ENCODE assay signal across 24 mouse cellular contexts in genomic region chr11:62877391-62877790, GRCm38 (mm10).
"Had no signal": no experiment of that assay in that cellular context is flagged by ENCODE, and none has a peak within 500 bp of the region (broad histone marks: within the 10 kb centered on the region; RNA-seq: fewer than 3 reads in every experiment).

No protein-coding gene starts in this region.

- DNase-seq: gastrocnemius, adult 2 months; gastrocnemius, postnatal 10 days; gastrocnemius, postnatal 25 days; heart, postnatal 4 days; kidney, adult 18-20 months; kidney, adult 8-10 months; kidney, postnatal 10 days; kidney, postnatal 25 days; kidney, postnatal 4 days; liver; liver, embryonic 13.5 days had no signal

- H3K27me3 ChIP-seq: hindbrain, embryonic 12.5 days; intestine, embryonic 15.5 days; limb, embryonic 12.5 days; liver, embryonic 13.5 days; liver, embryonic 15.5 days had no signal

- H3K9me3 ChIP-seq: hindbrain, embryonic 10.5 days; hindbrain, embryonic 12.5 days; intestine, embryonic 15.5 days; limb, embryonic 10.5 days; limb, embryonic 12.5 days; liver, embryonic 13.5 days; liver, embryonic 15.5 days had no signal

- H3K9ac ChIP-seq: hindbrain, embryonic 12.5 days; hindbrain, embryonic 14.5 days; intestine, embryonic 15.5 days; limb, embryonic 12.5 days; liver, embryonic 13.5 days; liver, embryonic 15.5 days had no signal

- H3K36me3 ChIP-seq: hindbrain, embryonic 10.5 days; hindbrain, embryonic 12.5 days; intestine, embryonic 15.5 days; limb, embryonic 10.5 days; limb, embryonic 12.5 days; liver, embryonic 13.5 days; liver, embryonic 15.5 days had no signal

- ATAC-seq: hindbrain, embryonic 16.5 days; inflammation-experienced regulatory T-cells, adult 6 months; intestine, embryonic 15.5 days; intestine, postnatal 0 days had no signal

- H3K4me1 ChIP-seq: intestine, embryonic 15.5 days had no signal

- H3K4me2 ChIP-seq: hindbrain, embryonic 12.5 days; hindbrain, embryonic 14.5 days; intestine, embryonic 15.5 days; limb, embryonic 12.5 days; liver, embryonic 11.5 days; liver, embryonic 13.5 days; liver, embryonic 15.5 days had no signal

- H3K4me3 ChIP-seq: gastrocnemius, adult 2 months; hindbrain, embryonic 10.5 days; hindbrain, embryonic 12.5 days; intestine, embryonic 15.5 days; layer of hippocampus, adult 2 months; left cerebral cortex, adult 2 months; limb, embryonic 10.5 days; limb, embryonic 12.5 days; liver, embryonic 13.5 days; liver, embryonic 15.5 days had no signal

- H3K27ac ChIP-seq: gastrocnemius, adult 2 months; hindbrain, embryonic 10.5 days; hindbrain, embryonic 12.5 days; hindbrain, embryonic 14.5 days; intestine, embryonic 15.5 days; layer of hippocampus, adult 2 months; left cerebral cortex, adult 2 months; limb, embryonic 10.5 days; limb, embryonic 12.5 days; liver, embryonic 13.5 days; liver, embryonic 15.5 days had no signal
